Mouse (Mus musculus) right cerebral cortex, postnatal 36 days (tissue): ENCODE data around the gene Armh2.
A peak's percentile ranks its signal among the peaks of the same experiment; 100 is the strongest.
"Not testable (repeated sequence)": the region's sequence is repeated elsewhere in the genome, so short reads cannot be mapped to it uniquely, and the experiment has no call there.

Experiments used
- DNase-seq, 2 experiments: peaks; one replicate each; pipeline ENCODE4 v3.0.0; 2022; ENCODE audit warnings: low spot score in 2 of 2, mixed read lengths in 1 of 2

Armh2 gene

DNA sequence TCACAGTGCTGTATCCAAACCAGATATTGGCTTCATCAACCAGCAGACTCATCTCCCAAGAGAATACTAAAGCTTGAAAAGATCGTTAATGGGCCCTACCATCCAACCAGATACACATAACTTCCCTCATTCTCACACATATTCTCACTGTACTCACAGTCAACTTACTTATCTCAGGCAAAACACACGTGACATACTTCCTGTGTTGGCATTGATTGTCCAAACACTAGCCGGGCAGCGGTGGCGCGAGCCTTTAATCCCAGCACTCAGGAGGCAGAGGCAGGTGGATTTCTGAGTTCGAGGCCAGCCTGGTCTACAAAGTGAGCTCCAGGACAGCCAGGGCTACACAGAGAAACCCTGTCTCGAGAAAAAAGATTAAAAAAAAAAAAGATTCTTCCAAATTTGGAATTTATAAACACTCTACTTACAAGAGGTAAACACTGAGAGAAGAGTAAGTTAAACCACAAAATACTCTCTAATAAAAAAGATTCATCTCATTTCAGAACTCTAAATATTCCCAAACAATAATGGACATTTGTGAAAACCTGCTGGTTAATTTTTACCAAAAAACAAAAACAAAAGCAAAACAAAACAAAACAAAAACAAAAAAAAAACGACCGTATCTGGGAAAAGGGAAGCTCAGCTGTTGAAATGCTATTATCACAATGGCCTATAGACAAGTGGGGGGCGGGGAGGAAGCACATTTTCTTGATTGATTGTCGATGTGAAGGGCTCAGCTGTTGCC, 17.0 kb downstream of the Armh2 start:
- no peak for DNase-seq

GRCm38 (mm10) chr13:24759451-24759850, 18.4 kb downstream of the Armh2 start:
- DNase-seq = no peak

- no peak for DNase-seq
Measured at GRCm38 (mm10) chr13:24760351-24760870, 19.4 kb downstream of the Armh2 start.

DNA sequence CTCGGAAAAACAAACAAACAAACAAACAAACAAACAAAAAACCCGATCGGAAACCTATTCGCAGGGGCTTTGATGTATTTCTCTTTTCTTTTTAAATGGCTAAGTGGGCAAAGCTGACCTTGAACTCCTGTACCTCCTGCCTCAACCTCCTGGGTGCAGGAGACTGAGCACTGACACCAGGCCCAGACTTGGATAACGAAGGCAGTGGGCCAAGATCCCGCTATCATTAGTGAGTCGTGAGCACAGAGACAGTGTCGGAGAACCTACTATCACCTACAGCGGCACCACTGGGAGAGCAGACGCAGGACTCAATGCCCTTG, 20.0 kb downstream of the Armh2 start:
- DNase-seq = no peak

DNA sequence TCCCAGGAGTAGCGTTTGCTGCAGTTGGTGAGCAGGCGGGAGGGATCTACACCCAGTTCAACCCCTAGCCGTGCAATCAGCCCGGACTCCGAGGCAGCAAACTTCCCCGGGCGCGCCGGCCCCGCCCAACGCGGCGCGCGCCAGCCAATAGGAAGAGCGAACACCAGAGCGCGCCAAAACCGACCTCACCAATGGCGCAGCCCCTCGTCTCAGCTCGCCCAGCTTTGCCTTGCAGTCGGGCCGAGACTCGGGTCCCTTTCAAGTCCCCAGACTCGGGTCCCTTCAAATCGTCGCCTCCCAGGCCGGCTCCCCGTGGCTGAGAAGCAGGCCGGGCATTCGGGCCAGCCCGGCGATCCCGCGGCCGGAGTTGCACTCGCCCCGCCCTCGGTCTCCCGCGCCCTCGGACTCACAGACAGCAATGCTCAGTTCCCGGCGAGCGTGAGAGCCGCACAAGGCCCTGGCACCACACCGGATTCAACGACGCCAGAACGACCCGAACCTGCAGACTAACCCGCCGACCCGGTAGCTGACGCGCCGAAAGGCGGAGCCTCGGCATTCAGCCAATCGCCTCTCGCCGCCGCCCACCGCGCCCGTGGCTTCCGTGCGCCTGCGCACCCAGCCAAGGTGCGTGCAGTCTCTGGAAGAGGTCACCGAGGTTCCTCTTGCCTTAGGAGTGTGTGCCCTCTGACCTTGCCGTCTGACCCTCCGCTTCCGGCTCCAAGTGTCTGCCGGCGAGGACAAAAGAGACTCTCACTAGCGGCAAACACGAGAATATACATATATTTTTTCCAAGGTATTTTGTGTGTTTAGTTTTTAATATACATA, 20.6 kb downstream of the Armh2 start, which contains the start of gene Gmnn:
Gene Gmnn (minus strand): TSS at position 521 of the 825 bp plus-strand sequence.
- peak; percentile 59 to 79 for DNase-seq

DNA sequence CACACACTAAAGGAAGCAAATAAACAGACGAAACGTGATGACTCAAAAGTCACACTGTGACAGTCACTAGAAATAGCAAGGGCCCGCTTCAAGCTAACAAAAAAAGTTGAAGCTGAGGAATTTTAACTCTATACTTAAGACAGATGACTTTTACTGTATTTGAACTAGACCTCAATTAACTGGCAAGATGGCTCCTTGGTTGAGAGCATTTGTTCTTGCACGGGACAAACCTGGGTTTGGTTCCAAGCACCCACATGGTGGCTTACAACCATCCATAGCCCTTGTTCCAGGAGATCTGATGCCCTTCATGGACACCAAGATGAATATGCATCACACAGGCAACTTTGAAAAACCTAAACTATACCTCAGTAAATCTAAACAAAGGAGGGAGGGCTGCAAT, 21.2 kb downstream of the Armh2 start:
- no peak for DNase-seq

GRCm38 (mm10) chr13:24767809-24768208, 26.8 kb downstream of the Armh2 start:
- not testable (repeated sequence) for DNase-seq

DNA sequence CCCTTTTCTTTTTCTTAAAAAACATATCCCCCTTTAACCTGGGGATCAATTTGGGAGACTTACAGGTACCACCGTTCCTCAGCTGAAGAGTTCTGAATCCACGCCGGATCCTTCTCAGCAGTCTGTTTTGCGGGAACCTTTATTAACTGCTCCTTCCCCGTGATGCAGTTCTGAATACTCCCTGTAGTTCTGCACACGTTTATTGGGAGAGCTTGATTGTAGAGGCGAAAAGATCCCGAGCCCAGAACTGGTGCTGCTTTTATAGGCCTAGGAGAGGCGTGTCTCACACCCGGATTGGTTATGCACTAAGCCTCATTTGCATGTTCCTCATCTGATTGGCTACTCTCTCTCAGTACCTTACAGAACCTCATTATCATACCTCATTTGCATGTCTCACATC, 30.4 kb downstream of the Armh2 start:
- not testable (repeated sequence) for DNase-seq

DNA sequence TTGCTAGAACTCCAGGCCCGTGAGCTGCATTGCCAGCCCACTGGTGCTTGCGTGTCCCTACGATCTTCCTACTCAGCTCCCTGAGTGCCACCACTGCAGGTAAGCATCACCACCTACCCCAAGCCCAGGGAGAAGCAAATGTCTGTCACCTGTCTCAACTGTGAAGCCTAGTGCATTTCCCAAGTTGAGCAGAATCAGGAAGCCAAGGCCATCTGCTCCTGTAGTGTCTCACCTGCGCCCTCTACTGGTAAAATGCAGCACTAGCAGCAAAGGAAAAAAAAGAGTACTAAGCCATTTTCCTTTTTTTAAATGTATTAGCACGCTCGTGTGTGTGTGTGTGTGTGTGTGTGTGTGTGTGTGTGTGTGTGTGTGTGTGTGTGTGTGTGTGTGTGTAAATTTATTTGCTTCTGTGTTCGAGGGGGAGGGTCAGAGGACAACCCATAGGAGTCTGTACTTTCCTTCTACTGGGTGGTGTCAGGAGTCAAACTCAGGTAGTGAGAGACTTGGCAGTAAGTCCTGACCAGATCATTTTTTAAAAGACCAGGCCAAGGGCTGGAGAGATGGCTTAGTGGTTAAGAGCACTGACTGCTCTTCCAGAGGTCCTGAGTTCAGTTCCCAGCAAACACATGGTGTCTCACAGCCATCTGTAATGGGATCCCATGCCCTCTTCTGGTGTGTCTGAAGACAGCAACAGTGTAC, 35.3 kb downstream of the Armh2 start:
- DNase-seq = peak in 1 of 2 experiments; percentile 23

GRCm38 (mm10) chr13:24778026-24778425, 37.0 kb downstream of the Armh2 start:
- no peak for DNase-seq

DNA sequence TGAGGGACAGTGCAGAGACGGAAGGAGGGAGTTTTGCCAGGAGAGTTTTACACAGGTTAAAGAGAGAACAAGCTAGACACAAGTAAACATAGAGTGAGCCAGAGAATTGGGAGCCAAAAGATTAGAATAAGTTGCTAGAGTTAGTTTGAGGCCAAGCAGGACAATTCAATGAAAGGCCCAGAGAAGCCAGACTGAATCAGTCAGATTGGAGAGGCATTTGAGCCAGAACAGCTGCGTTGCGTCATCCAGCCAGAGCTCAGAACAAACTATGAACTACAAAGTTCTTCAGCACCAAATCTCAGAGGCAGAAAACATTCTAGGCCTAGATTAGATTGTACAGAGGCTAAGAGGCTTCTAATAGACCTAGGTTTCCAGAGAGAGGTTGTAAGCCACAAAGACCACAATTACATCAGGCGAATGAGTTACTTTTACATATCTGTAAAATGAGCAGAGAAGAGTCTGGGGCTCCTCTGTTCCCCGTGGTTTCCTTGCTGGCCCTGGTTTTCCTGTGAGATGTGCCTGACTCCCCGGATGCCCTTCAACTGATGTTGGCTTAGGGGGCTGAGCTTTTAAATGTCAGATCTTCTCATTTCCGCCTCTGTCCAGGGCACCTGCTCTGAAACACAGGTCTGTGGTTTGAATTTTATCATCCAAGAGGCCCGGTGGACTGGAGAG, 37.8 kb downstream of the Armh2 start:
- DNase-seq = no peak

DNA sequence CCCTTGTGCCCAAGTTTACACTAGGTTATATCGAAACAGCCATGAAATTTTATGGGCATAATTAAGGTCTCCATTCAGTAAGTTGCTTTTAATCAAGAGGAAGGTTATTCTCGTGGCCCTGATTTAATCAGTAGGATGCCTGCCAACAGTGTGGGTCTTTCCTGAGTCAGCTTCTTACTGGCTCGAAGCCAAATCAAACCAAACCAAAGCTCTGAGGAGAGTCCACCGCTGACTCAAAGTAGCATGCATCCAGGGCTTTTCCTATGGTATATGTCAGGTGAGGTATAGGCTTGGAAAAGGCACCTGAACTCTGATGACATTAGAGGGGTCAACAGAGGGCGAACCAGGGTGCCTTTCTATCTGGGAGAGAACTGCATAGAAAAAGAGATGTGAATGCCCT, 40.9 kb downstream of the Armh2 start:
- DNase-seq = no peak

GRCm38 (mm10) chr13:24786014-24786490, 45.0 kb downstream of the Armh2 start:
- peak in 1 of 2 experiments; percentile 29 for DNase-seq

DNA sequence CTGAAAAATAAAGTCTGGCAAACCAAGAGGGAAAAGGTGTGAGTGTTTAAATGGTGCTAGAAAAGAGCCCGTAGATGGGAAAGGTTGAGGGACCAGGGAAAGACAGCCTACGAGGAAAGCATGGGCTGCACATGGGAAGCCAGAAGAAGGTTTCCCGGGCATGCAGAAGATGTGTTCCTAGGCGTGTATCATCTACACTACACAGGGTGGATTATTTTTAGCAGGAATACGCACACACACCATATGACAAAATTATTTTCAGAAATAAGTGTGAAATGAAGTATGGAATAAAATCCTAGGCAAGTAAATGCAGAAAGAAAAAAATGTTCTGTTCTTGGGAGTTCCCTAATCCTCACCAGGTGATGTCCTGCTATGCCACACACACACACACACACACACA, 46.4 kb downstream of the Armh2 start:
- no peak for DNase-seq

GRCm38 (mm10) chr13:24791349-24791748, 50.3 kb downstream of the Armh2 start:
- DNase-seq = no peak

DNA sequence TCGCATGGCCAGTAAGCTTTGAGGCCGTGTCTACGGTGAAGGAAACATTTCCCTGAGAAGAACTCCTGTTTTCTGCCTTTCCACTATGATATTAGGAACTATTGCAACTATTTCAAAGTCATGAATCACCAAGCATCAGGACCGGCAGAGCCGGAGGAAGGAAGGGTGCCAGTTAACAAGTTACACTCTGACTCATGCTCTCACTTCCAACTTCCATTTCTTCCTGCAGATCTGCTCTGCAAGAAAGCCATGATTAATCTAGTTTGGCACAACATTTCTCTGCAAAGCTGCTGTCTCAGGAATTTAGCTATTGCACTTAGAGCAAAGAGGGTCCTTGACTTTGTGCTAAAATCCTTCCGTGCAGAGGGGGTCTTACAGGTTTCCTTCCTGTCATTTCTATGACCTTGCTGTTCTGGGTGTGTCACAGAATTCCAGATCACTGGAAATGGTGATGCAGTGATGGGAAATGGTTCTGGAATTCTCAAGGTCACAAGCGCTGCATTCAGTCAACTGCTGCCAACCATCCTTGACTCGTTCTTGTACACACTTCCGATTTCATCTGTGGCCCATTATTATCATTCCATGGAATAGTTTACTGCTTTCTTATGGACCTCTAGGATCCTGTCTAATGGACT, 51.5 kb downstream of the Armh2 start:
- no peak for DNase-seq
